Mouse (Mus musculus) E14TG2a.4 (cell line): ENCODE results near the gene Iqcc.

Experiments
- CTCF ChIP-seq: conservative IDR thresholded peaks from 2 replicates; pipeline ENCODE4 v1.5.1; 2014; ENCODE audit warnings: low read length
- NANOG ChIP-seq: IDR thresholded peaks from 2 replicates; pipeline ENCODE4 v1.6.1; 2014; ENCODE audit warnings: borderline replicate concordance, low read length, mixed read lengths

GRCm38 (mm10) chr4:129584884-129585608 lies 33.9 kb downstream of the Iqcc start:
- TF ChIP-seq CTCF (peak; percentile 44), NANOG (no peak)
